Mouse (Mus musculus): ENCODE measurements around the gene Gm20696.

DNA sequence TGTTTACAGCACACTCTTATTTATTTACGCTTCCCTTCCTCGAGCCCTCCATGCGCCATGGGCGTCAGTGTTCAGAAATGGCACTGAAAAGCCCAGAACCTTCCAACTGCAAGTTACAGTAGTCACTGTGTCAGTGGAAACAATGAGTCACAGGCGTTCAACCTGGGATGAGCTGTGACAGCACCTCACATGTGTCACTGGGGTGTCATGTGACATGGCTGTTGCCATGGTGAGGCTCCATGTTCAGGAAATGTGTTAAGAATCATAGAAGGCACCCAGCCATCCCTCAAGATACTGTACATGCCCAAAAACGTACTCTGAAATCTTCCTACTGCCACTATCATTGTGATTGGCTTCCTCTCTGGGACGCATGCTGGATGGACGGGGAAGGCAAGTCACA, 245.9 kb downstream of the Gm20696 start:
- no peak for TF ChIP-seq CHD2 (IDR thresholded peaks at IDR 0.05; ENCODE audit: low read depth, low read length)
- TF ChIP-seq MAFK (IDR thresholded peaks at IDR 0.05; ENCODE audit: insufficient read depth, low read depth, low read length) = no peak
- TF ChIP-seq HCFC1 (IDR thresholded peaks at IDR 0.05; ENCODE audit: borderline replicate concordance, insufficient read depth, low read length) = no peak
- no peak for TF ChIP-seq ZC3H11A (IDR thresholded peaks at IDR 0.05; ENCODE audit: borderline replicate concordance, low read depth, low read length)
- no peak for TF ChIP-seq ZNF384 (IDR thresholded peaks at IDR 0.05; ENCODE audit: low read depth, low read length)
